Mouse (Mus musculus) ovary, adult 10 weeks (tissue): Measurements from ENCODE around the gene Zfp141. TPM values are rescaled to one million over a fixed set of nuclear protein-coding genes. Genes with fewer than 3 reads are reported as not detected.

Source experiments
- polyA plus RNA-seq: library from polyadenylated mRNA; stranded (reverse); fragments of 350-450 nt; fragmentation: Illumina TruSeq; extraction: RNeasy Lipid Tissue Mini Kit (QIAGEN cat#74804); gene quantifications from one replicate; pipeline ENCODE4 v1.2.3, GENCODE M21; 2014

Gene Zfp141
- 47.0 TPM for polyA plus RNA-seq

GRCm38 (mm10) chr7:42505588-42505987, at the start of gene Zfp141:
Zfp141 (minus strand) TSS chr7:42505740.

GRCm38 (mm10) chr7:42447850-42448249, 57.7 kb downstream of the Zfp141 start, which contains the start of gene 4933421I07Rik:
4933421I07Rik (minus strand) TSS chr7:42448120.

Other genes starting within 250 kb of the Zfp141 start
- not detected for gene Vmn2r61, start 245.7 kb downstream of the Zfp141 start, polyA plus RNA-seq
- not detected for gene 4933421I07Rik, start 57.6 kb downstream of the Zfp141 start, polyA plus RNA-seq
- not detected for gene Gm21028, start 72.8 kb upstream of the Zfp141 start, polyA plus RNA-seq
- gene Zfp977, start 86.8 kb upstream of the Zfp141 start, polyA plus RNA-seq: 11.1 TPM
- gene Zfp976, start 136.8 kb upstream of the Zfp141 start, polyA plus RNA-seq: 28.8 TPM
- 56.1 TPM for gene Zfp975, start 187.0 kb upstream of the Zfp141 start, polyA plus RNA-seq
- gene Gm17067, start 221.3 kb upstream of the Zfp141 start, polyA plus RNA-seq: not detected